In the genomic region with DNA sequence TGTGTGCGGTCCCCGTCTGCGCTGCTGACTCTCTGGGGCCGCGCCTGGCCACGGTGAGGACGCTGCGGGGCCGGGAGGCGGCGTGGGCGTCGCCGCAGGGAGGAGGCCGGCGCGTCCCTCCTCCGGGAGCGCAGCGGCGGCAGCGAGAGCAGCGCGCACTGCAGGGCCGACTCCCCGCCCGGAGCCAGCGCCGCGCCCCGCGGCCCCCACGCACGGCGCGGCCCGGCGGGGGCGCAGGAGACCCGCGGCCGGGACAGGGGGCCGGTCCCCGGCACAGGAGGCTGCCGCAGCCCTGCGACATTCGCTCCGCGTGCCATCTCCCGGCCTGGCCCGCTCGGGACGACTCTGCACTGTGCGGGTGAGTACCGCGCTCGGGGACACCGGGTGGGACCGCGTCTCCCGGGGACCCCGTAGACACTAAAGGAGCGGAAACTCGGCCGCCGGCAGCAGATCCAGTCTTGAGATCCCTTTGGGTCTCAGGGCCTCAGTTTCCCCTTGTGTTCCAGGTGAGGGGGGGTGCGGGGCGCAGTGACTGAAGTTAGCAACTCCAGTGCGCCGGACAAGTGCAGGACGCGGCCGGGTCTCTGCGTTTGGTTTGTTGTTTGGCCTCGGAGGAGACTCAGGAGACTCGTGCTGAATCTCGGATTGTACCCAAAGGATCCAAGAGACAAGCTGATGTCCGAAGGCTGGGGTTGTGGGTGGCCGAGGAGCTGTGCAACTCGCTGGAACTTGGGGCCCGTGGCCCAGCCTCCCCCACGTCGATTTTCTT, we compare ENCODE assay signal across 8 mouse cellular contexts. TPM values are rescaled to one million over a fixed set of nuclear protein-coding genes. Genes with fewer than 3 reads are reported as not detected.
DNase-seq lines count a peak whose midpoint lies in the region; ATAC-seq lines count a peak whose summit lies in the region.

A gene (plus strand): TSS at position 126 of the 769 bp plus-strand sequence.

- no peaks in the 10 kb centered on the region for H3K36me3 ChIP-seq in kidney, embryonic 15.5 days
- H3K36me3 ChIP-seq in heart, embryonic 13.5 days: no peaks in the 10 kb centered on the region
- no peaks in the 10 kb centered on the region for H3K36me3 ChIP-seq in liver, embryonic 15.5 days (replicated peaks)

- H3K4me3 ChIP-seq in kidney, embryonic 15.5 days (replicated peaks): peak within 1 kb of the TSS; percentile 63
- peak within 1 kb of the TSS; percentile 58 for H3K4me3 ChIP-seq in heart, embryonic 13.5 days
- H3K4me3 ChIP-seq in liver, embryonic 15.5 days (replicated peaks): no peak within 1 kb of the TSS; the same call in 1 of the 2 replicates

- H3K4me1 ChIP-seq in kidney, embryonic 15.5 days: peaks cover 37% of the 10 kb centered on the region
- H3K4me1 ChIP-seq in heart, embryonic 13.5 days: peaks cover 10% of the 10 kb centered on the region
- H3K4me1 ChIP-seq in liver, embryonic 15.5 days (replicated peaks): no peaks in the 10 kb centered on the region

- DNase-seq in kidney, adult 11 months: no peak
- no peak for DNase-seq in right cerebral cortex, postnatal 25 days
- DNase-seq in yolk sac, embryonic 10.5 days (ENCODE audit: low spot score): no peak
- DNase-seq in spleen, postnatal 4 days (ENCODE audit: low spot score in 2 of 2): no peak

- peak; percentile 68 for ATAC-seq in kidney, embryonic 15.5 days (replicated peaks; ENCODE audit: low FRiP score)
- ATAC-seq in common myeloid progenitor, adult 5-6 weeks (replicated peaks; ENCODE audit: low read depth, poor library complexity, severe bottlenecking): 0 out of 2 replicates have a peak, but pooled peaks have one; percentile 39
- no peak for ATAC-seq in heart, embryonic 13.5 days (ENCODE audit: extremely low read depth, insufficient number of reproducible peaks, low FRiP score, low TSS enrichment)
- ATAC-seq in liver, embryonic 15.5 days (ENCODE audit: insufficient read depth): no peak

- H3K27me3 ChIP-seq in kidney, embryonic 15.5 days: peaks cover 48% of the 10 kb centered on the region
- peaks cover 84% of the 10 kb centered on the region for H3K27me3 ChIP-seq in heart, embryonic 13.5 days (replicated peaks)
- H3K27me3 ChIP-seq in liver, embryonic 15.5 days: peaks cover 55% of the 10 kb centered on the region

- H3K4me2 ChIP-seq in kidney, embryonic 15.5 days: peak within 1 kb of the TSS; percentile 98
- H3K4me2 ChIP-seq in heart, embryonic 13.5 days: peak within 1 kb of the TSS; percentile 84
- H3K4me2 ChIP-seq in liver, embryonic 15.5 days: peak within 1 kb of the TSS; percentile 33; the same call in 1 of the 2 replicates

- peak within 1 kb of the TSS; percentile 13 for H3K27ac ChIP-seq in kidney, embryonic 15.5 days
- H3K27ac ChIP-seq in heart, embryonic 13.5 days (replicated peaks): no peak within 1 kb of the TSS
- H3K27ac ChIP-seq in liver, embryonic 15.5 days (replicated peaks): no peak within 1 kb of the TSS

- WGBS in kidney, embryonic 15.5 days: under 1% methylated on average over 69 of the region's 83 CpGs
- 1% methylated on average over 68 of the region's 83 CpGs for WGBS in heart, embryonic 13.5 days
- under 1% methylated on average over 78 of the region's 83 CpGs for WGBS in liver, embryonic 15.5 days (ENCODE audit: insufficient replicate concordance)

- H3K9me3 ChIP-seq in kidney, embryonic 15.5 days (replicated peaks): no peaks in the 10 kb centered on the region
- H3K9me3 ChIP-seq in heart, embryonic 13.5 days: peaks cover 3% of the 10 kb centered on the region; the same call in 1 of the 2 replicates
- no peaks in the 10 kb centered on the region for H3K9me3 ChIP-seq in liver, embryonic 15.5 days (replicated peaks)

- H3K9ac ChIP-seq in kidney, embryonic 15.5 days: peak within 1 kb of the TSS; percentile 64
- peak within 1 kb of the TSS; percentile 71 for H3K9ac ChIP-seq in heart, embryonic 13.5 days
- H3K9ac ChIP-seq in liver, embryonic 15.5 days: no peak within 1 kb of the TSS

RNA-seq across cellular contexts. Expression of the gene that starts here (rescaled TPM):
- 6.6 and 6.9 TPM in 2 replicates for polyA plus RNA-seq in kidney, embryonic 15.5 days (2015; fragmentation: Nextera tagmentation; extraction: Ambion mirVana)
- 15.0 and 24.9 TPM in 2 replicates for total RNA-seq in common myeloid progenitor, adult 5-6 weeks (2017)
- 0.19 and 0.20 TPM in 2 replicates for polyA plus RNA-seq in heart, embryonic 13.5 days (2015; fragmentation: Nextera tagmentation; extraction: Ambion mirVana)
- polyA plus RNA-seq in liver, embryonic 15.5 days (2015; fragmentation: Nextera tagmentation; extraction: Ambion mirVana): 0.16 TPM in 1 of 2 replicates, not detected in the other

Comparison
In these comparisons a context has a peak if more than half of its experiments do, and no peak if none do; other contexts are left out.
1. ATAC-seq: peak in kidney, embryonic 15.5 days (single experiment) and common myeloid progenitor, adult 5-6 weeks (single experiment); none in heart, embryonic 13.5 days (single experiment) and liver, embryonic 15.5 days (single experiment).
2. H3K4me2 ChIP-seq: peak in every context shown above with its lines; median percentile 98 in kidney, embryonic 15.5 days; 84 in heart, embryonic 13.5 days; 33 in liver, embryonic 15.5 days.